Mouse (Mus musculus) CH12.LX (cell line): ENCODE results near the gene Syn3. TPM values are rescaled to one million over a fixed set of nuclear protein-coding genes. Genes with fewer than 3 reads are reported as not detected.

Experiments
- DNase-seq: peaks from one replicate; pipeline ENCODE4 v3.0.0-alpha.2; 2013; ENCODE audit errors: extremely low read depth
- H3K27ac ChIP-seq: 2 replicates; pipeline ENCODE4 v1.5.1; 2012; ENCODE audit warnings: low read depth, mild to moderate bottlenecking, control low read depth, moderate library complexity; ENCODE audit not compliant: insufficient read depth
- H3K27me3 ChIP-seq: replicated peaks from 2 replicates; pipeline ENCODE3; 2012; ENCODE audit warnings: inconsistent platforms
- H3K36me3 ChIP-seq, 2 experiments: replicated peaks in 1 of 2; 2 replicates each; pipeline versions ENCODE3 to v1.6.1; 2012; ENCODE audit warnings: inconsistent platforms in 1 of 2, low read length in 1 of 2, mild to moderate bottlenecking in 1 of 2, mixed read lengths in 1 of 2, moderate library complexity in 1 of 2; ENCODE audit not compliant: control insufficient read depth in 1 of 2, insufficient read depth in 1 of 2
- H3K4me1 ChIP-seq, 2 experiments: 2 replicates each; pipeline ENCODE4 v1.6.1; 2012; ENCODE audit warnings: inconsistent platforms in 1 of 2, moderate library complexity in 1 of 2; ENCODE audit not compliant: insufficient read depth in 2 of 2, control insufficient read depth in 1 of 2
- H3K4me2 ChIP-seq: 2 replicates; pipeline ENCODE4 v1.6.1; 2012; ENCODE audit warnings: low read depth, mild to moderate bottlenecking, control low read depth; ENCODE audit not compliant: poor library complexity, insufficient read depth, severe bottlenecking
- H3K4me3 ChIP-seq, 3 experiments: fragments of 150-350 bp in 1 of 3; sonication (generic) in 1 of 3; replicated peaks in 1 of 3; 2 replicates each; pipeline versions ENCODE3 to v1.5.1; 2011 to 2012; ENCODE audit warnings: low read depth in 2 of 3, low read length in 2 of 3, mild to moderate bottlenecking in 2 of 3, moderate library complexity in 2 of 3, control low read depth in 1 of 3, improper control_type of control experiment in 1 of 3, inconsistent platforms in 1 of 3, mixed read lengths in 1 of 3; ENCODE audit not compliant: poor library complexity in 1 of 3
- H3K79me2 ChIP-seq: replicated peaks from 2 replicates; pipeline ENCODE4 v1.6.1; 2012; ENCODE audit warnings: mild to moderate bottlenecking, moderate library complexity; ENCODE audit not compliant: control insufficient read depth, poor library complexity, insufficient read depth, severe bottlenecking; ENCODE audit errors: extremely low read depth
- H3K9ac ChIP-seq: 2 replicates; pipeline ENCODE4 v1.6.1; 2012; ENCODE audit warnings: low read depth, mild to moderate bottlenecking, control low read depth, moderate library complexity; ENCODE audit not compliant: insufficient read depth
- H3K9me3 ChIP-seq: replicated peaks from 2 replicates; pipeline ENCODE3; 2012; ENCODE audit warnings: low read length, inconsistent platforms, mixed read lengths
- CHD1 ChIP-seq: IDR thresholded peaks from 2 replicates; pipeline ENCODE4 v1.6.1; 2012; ENCODE audit warnings: low read depth, low read length, improper control_type of control experiment, inconsistent platforms
- CTCF ChIP-seq, 2 experiments: IDR thresholded peaks in 1 of 2; conservative IDR thresholded peaks in 1 of 2; 2 replicates each; pipeline ENCODE4 v1.5.1; 2011 to 2012; ENCODE audit warnings: low read depth in 2 of 2, low read length in 2 of 2, improper control_type of control experiment in 1 of 2, inconsistent platforms in 1 of 2, mild to moderate bottlenecking in 1 of 2, moderate library complexity in 1 of 2
- E2F4 ChIP-seq: IDR thresholded peaks from 2 replicates; pipeline ENCODE4 v1.6.1; 2011; ENCODE audit warnings: low read depth, low read length, improper control_type of control experiment; ENCODE audit not compliant: insufficient replicate concordance
- EP300 ChIP-seq: IDR thresholded peaks from 2 replicates; pipeline ENCODE4 v1.6.1; 2011; ENCODE audit warnings: low read length, improper control_type of control experiment
- ETS1 ChIP-seq: conservative IDR thresholded peaks from 2 replicates; pipeline ENCODE4 v1.6.1; 2012; ENCODE audit warnings: low read depth, mild to moderate bottlenecking, inconsistent platforms, low read length, improper control_type of control experiment, moderate library complexity
- GABPA ChIP-seq: IDR thresholded peaks from 2 replicates; pipeline ENCODE4 v1.6.1; 2012; ENCODE audit warnings: low read depth, low read length, improper control_type of control experiment, inconsistent platforms; ENCODE audit not compliant: insufficient replicate concordance
- HCFC1 ChIP-seq: IDR thresholded peaks from 2 replicates; pipeline ENCODE4 v1.6.1; 2012; ENCODE audit warnings: low read depth, mild to moderate bottlenecking, inconsistent platforms, low read length, improper control_type of control experiment
- JUN ChIP-seq: IDR thresholded peaks from 2 replicates; pipeline ENCODE4 v1.6.1; 2011; ENCODE audit warnings: low read depth, mild to moderate bottlenecking, low read length, improper control_type of control experiment, moderate library complexity; ENCODE audit not compliant: insufficient read depth
- JUND ChIP-seq: conservative IDR thresholded peaks from 2 replicates; pipeline ENCODE4 v1.6.1; 2011; ENCODE audit warnings: low read depth, low read length, improper control_type of control experiment
- KAT2A ChIP-seq: IDR thresholded peaks from 2 replicates; pipeline ENCODE4 v1.6.1; 2012; ENCODE audit warnings: low read length, improper control_type of control experiment, inconsistent platforms; ENCODE audit not compliant: insufficient replicate concordance
- MAZ ChIP-seq: IDR thresholded peaks from 2 replicates; pipeline ENCODE4 v1.6.1; 2012; ENCODE audit warnings: low read depth, mild to moderate bottlenecking, inconsistent platforms, low read length, improper control_type of control experiment, moderate library complexity
- MEF2A ChIP-seq: IDR thresholded peaks from 2 replicates; pipeline ENCODE4 v1.6.1; 2014; ENCODE audit warnings: low read depth, mild to moderate bottlenecking, inconsistent platforms, low read length, improper control_type of control experiment, borderline replicate concordance
- MYC ChIP-seq: IDR thresholded peaks from 2 replicates; pipeline ENCODE4 v1.6.1; 2011; ENCODE audit warnings: low read depth, mild to moderate bottlenecking, improper control_type of control experiment, low read length
- NRF1 ChIP-seq: IDR thresholded peaks from 2 replicates; pipeline ENCODE4 v1.6.1; 2014; ENCODE audit warnings: low read depth, mild to moderate bottlenecking, inconsistent platforms, low read length, improper control_type of control experiment, moderate library complexity
- POLR2A ChIP-seq: IDR thresholded peaks from 2 replicates; pipeline ENCODE4 v1.6.1; 2011; ENCODE audit warnings: low read depth, mild to moderate bottlenecking, improper control_type of control experiment, low read length
- POLR2AphosphoS2 ChIP-seq: IDR thresholded peaks from 2 replicates; pipeline ENCODE4 v1.6.1; 2011; ENCODE audit warnings: low read depth, low read length, improper control_type of control experiment
- RCOR1 ChIP-seq: conservative IDR thresholded peaks from 2 replicates; pipeline ENCODE4 v1.6.1; 2012; ENCODE audit warnings: low read depth, mild to moderate bottlenecking, inconsistent platforms, low read length, improper control_type of control experiment
- UBTF ChIP-seq: IDR thresholded peaks from 2 replicates; pipeline ENCODE4 v1.6.1; 2012; ENCODE audit warnings: low read depth, mild to moderate bottlenecking, inconsistent platforms, low read length, improper control_type of control experiment, moderate library complexity
- ZC3H11A ChIP-seq: IDR thresholded peaks from 2 replicates; pipeline ENCODE4 v1.6.1; 2012; ENCODE audit warnings: low read depth, mild to moderate bottlenecking, inconsistent platforms, low read length, improper control_type of control experiment
- ZKSCAN1 ChIP-seq: IDR thresholded peaks from 2 replicates; pipeline ENCODE4 v1.6.1; 2012; ENCODE audit warnings: low read depth, inconsistent platforms, low read length, improper control_type of control experiment, borderline replicate concordance
- dilution Hi-C: fragments of 300-500 bp; cut with MboI; formaldehyde crosslinking; loops from 2 replicates; pipeline ENCODE4 v1.14.3; 2020; ENCODE audit warnings: low sequenced_read_pairs; ENCODE audit not compliant: extremely low pct_unique_long_range_greater_than_20kb, extremely low pct_ligation_motif_present
- in situ Hi-C: fragments of 300-500 bp; cut with MboI; formaldehyde crosslinking; loops from 3 replicates; pipeline ENCODE4 v1.14.3; 2019; ENCODE audit warnings: low sequenced_read_pairs, low pct_ligation_motif_present, low pct_unique_long_range_greater_than_20kb, mixed read lengths
- polyA plus RNA-seq: library from polyadenylated mRNA; unstranded; fragments of >175 nt; gene quantifications from 2 replicates; pipeline ENCODE4 v1.2.1, GENCODE M21; 2012; ENCODE audit warnings: low read depth; ENCODE audit not compliant: insufficient read length
- total RNA-seq, 2 experiments: library from RNA; depleted of rRNA; stranded (reverse); fragments of 300-350 nt in 1 of 2; fragments of >200 nt in 1 of 2; gene quantifications; 2 replicates each; pipeline ENCODE4 v1.2.3; 2012 to 2014

Gene Syn3
- total and polyA plus RNA-seq, 3 experiments = 2.8 to 8.9 (median 5.6) TPM

- no peak for TF ChIP-seq POLR2AphosphoS2
- no peak for TF ChIP-seq CHD1
- no peak for TF ChIP-seq MEF2A
- no peak for TF ChIP-seq JUN
- TF ChIP-seq CTCF (conservative IDR thresholded peaks at IDR 0.05 in 1 of 2, IDR thresholded peaks at IDR 0.05 in 1 of 2; ENCODE audit: low read depth in 2 of 2, low read length in 2 of 2) = no peak
- no peak for TF ChIP-seq E2F4
- TF ChIP-seq GABPA = no peak
- no peak for TF ChIP-seq KAT2A
- no peak for TF ChIP-seq HCFC1
- no peak for TF ChIP-seq ZC3H11A
- TF ChIP-seq POLR2A = no peak
- TF ChIP-seq UBTF = no peak
- no peak for TF ChIP-seq JUND
- TF ChIP-seq NRF1 = no peak
- TF ChIP-seq ETS1 = no peak
- TF ChIP-seq, all 38 proteins: peak for 0
- peaks cover 0 to 50% of the 10 kb centered on the region in 2 experiments for H3K36me3 ChIP-seq
- H3K9ac ChIP-seq = no peak overlapping the region
- H3K27ac ChIP-seq = no peak overlapping the region
- 0 out of 4 replicates have a peak, but pooled peaks cover 0 to 4% of the 10 kb centered on the region in 2 experiments for H3K4me1 ChIP-seq
- dilution Hi-C loops = no loop called here
- H3K79me2 ChIP-seq = no peaks in the 10 kb centered on the region
- no peaks in the 10 kb centered on the region for H3K9me3 ChIP-seq
- DNase-seq = no peak
- no peak overlapping the region for H3K4me3 ChIP-seq
- H3K4me2 ChIP-seq = no peak overlapping the region
- no peaks in the 10 kb centered on the region for H3K27me3 ChIP-seq
- in situ Hi-C loops = no loop called here
These were observed 156.5 kb downstream of the Syn3 start for GRCm38 (mm10) chr10:86342151-86342550.

GRCm38 (mm10) chr10:86341589-86341988 lies 157.1 kb downstream of the Syn3 start:
- Histone ChIP-seq H3K4me2 (no peak overlapping the region), H3K9me3 (no peaks in the 10 kb centered on the region), H3K79me2 (no peaks in the 10 kb centered on the region), H3K27me3 (no peaks in the 10 kb centered on the region), H3K36me3 (peaks cover 0 to 48% of the 10 kb centered on the region in 2 experiments), H3K4me3 (no peak overlapping the region), H3K9ac (no peak overlapping the region), H3K4me1 (peaks cover 0 to 8% of the 10 kb centered on the region in 2 experiments; a peak in 1 of 4 replicates), H3K27ac (no peak overlapping the region)
- no peak for DNase-seq
- no peak for TF ChIP-seq MAZ
- no peak for TF ChIP-seq EP300
- no peak for TF ChIP-seq KAT2A
- TF ChIP-seq GABPA = no peak
- no peak for TF ChIP-seq ZKSCAN1
- no peak for TF ChIP-seq RCOR1
- no peak for TF ChIP-seq E2F4
- TF ChIP-seq MYC = no peak
- no peak for TF ChIP-seq JUN
- dilution Hi-C loops = no loop called here
- in situ Hi-C loops = no loop called here
